Mouse (Mus musculus) lung, postnatal 0 days (tissue): ENCODE measurements around the gene Ppp1r14d.

Experiments used
- CTCF ChIP-seq: IDR thresholded peaks from 2 replicates; pipeline ENCODE4 v1.5.1; 2016; ENCODE audit warnings: antibody characterized with exemption, mild to moderate bottlenecking
- EP300 ChIP-seq: IDR thresholded peaks from 2 replicates; pipeline ENCODE4 v1.6.1; 2016; ENCODE audit warnings: antibody characterized with exemption, mild to moderate bottlenecking, control low read depth

DNA sequence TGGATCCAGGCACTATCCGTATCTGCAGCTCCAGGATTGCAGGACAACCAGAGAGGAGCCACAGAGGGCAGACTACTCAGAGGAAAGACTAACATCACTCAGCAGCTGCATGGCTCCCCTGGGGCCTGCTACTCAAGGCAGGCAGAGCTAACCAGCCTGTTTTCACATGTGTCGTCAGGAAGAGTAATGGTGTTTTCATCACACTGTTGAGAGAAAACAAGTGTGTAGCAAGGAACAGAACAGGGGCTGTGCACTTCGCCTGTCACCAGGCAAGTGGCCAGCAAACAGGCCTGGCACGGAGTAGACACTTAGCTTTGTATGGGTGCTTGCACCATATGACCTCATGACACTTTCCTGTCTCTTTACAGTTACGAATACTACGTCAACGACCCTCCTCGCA lies 58.1 kb downstream of the Ppp1r14d start:
- TF ChIP-seq EP300 (no peak), CTCF (no peak)
